Mouse (Mus musculus): Measurements from ENCODE around the gene Hipk2. TPM values are rescaled to one million over a fixed set of nuclear protein-coding genes. Genes with fewer than 3 reads are reported as not detected.

Hipk2 gene
- polyA plus RNA-seq, 1 experiment: 34.3 TPM

DNA sequence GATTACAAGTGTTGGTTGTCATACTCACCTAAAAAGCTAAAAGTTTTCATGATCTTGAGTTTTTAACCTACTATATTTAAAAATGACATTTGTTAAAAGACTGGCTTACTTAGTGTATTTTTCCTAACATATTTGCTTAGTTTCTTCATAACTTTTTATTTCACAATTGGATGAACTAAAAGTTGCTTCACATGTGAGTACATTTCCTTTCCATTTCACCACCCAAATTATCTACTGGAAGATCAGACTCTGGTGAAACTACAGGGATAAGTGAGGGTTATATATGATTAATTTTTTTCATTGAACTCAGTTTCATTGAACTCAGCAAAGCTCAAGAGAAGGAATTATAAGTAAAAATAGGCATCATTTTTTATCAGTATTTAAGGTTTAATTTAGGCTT lies 50.1 kb downstream of the Hipk2 start:
- no peaks in the 10 kb centered on the region; the same call in 1 of the 2 replicates for H3K4me1 ChIP-seq (ENCODE audit: control insufficient read depth, insufficient read depth, low read length)
- no peak overlapping the region for H3K27ac ChIP-seq (ENCODE audit: insufficient read depth, low read length)
- no peaks in the 10 kb centered on the region for H3K27me3 ChIP-seq (ENCODE audit: control insufficient read depth, insufficient read depth, low read length)
- H3K4me3 ChIP-seq (replicated peaks; ENCODE audit: insufficient read depth, low read depth, low read length): no peak overlapping the region
- no peak for DNase-seq
- no peak for TF ChIP-seq POLR2A (IDR thresholded peaks at IDR 0.05; ENCODE audit: borderline replicate concordance, insufficient read depth, low read length)
- TF ChIP-seq CTCF (IDR thresholded peaks at IDR 0.05; ENCODE audit: borderline replicate concordance, insufficient read depth, low read depth, low read length): no peak

DNA sequence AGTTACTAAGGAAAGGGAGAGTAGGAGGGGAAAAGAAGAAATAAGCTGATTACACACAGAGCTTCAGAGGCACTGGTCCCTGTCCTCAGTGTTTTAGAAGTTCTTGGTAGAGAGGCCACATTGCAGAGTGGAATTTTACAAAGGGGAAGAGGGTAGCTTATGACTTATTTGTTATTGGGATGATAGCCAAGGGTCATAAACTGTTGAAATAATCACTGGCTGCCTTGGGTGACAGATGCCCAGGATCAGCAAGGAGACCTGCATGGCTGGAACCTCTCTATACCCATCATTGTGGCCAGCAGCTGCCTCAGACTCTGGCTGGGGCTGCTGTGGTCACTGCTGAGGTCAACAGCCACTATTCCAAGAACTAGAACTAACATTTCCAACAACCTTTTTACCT lies 52.1 kb downstream of the Hipk2 start:
- TF ChIP-seq CTCF (IDR thresholded peaks at IDR 0.05; ENCODE audit: borderline replicate concordance, insufficient read depth, low read depth, low read length): no peak
- no peak for TF ChIP-seq POLR2A (IDR thresholded peaks at IDR 0.05; ENCODE audit: borderline replicate concordance, insufficient read depth, low read length)
- Histone ChIP-seq H3K4me3 (replicated peaks; ENCODE audit: insufficient read depth, low read depth, low read length) (no peak overlapping the region), H3K27me3 (ENCODE audit: control insufficient read depth, insufficient read depth, low read length) (no peaks in the 10 kb centered on the region), H3K27ac (ENCODE audit: insufficient read depth, low read length) (no peak overlapping the region), H3K4me1 (ENCODE audit: control insufficient read depth, insufficient read depth, low read length) (no peaks in the 10 kb centered on the region; the same call in 1 of the 2 replicates)
- no peak for DNase-seq

DNA sequence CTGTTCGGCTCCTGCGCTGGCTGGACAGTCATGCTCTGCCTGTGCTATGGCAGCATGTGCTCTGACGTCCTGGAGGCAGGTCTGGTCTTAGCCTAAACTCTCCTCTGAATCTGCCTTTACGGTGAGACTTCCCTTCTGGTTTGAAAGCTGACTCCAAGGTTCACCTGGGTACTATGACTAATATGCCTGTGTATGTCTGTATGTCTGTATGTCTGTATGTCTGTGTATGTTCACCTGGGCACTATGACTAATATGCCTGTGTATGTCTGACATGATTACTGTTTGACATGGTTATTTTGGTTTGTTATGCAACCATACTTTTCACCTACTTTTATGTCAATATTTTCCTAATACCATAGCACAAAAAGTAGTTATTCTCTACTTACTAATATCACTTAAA lies 52.8 kb downstream of the Hipk2 start:
- no peaks in the 10 kb centered on the region; the same call in 1 of the 2 replicates for H3K4me1 ChIP-seq (ENCODE audit: control insufficient read depth, insufficient read depth, low read length)
- no peak overlapping the region for H3K27ac ChIP-seq (ENCODE audit: insufficient read depth, low read length)
- WGBS: 95% methylated on average over 4 of the region's 4 CpGs
- H3K27me3 ChIP-seq (ENCODE audit: control insufficient read depth, insufficient read depth, low read length): no peaks in the 10 kb centered on the region
- no peak for DNase-seq
- TF ChIP-seq CTCF (IDR thresholded peaks at IDR 0.05; ENCODE audit: borderline replicate concordance, insufficient read depth, low read depth, low read length) (no peak), POLR2A (IDR thresholded peaks at IDR 0.05; ENCODE audit: borderline replicate concordance, insufficient read depth, low read length) (no peak)
- no peak overlapping the region for H3K4me3 ChIP-seq (replicated peaks; ENCODE audit: insufficient read depth, low read depth, low read length)

DNA sequence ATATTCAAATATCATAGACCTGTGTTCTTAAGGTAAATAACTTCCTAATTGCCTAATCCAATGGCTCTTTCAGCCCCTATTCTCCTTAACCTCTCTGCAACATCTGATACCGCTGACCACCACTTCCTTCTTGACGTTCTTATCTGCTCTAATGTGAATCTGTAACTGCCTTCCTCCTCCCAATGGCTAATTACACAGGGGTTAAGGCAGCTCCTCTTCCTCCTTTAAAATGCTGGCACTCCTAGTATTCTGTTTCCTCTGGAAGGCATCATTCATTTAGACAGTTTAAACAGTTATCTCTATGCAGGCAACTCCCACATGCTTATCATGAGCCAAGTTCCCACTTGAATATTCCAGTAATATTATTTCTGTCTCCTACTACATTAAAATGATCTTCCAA lies 54.3 kb downstream of the Hipk2 start:
- Histone ChIP-seq H3K4me1 (ENCODE audit: control insufficient read depth, insufficient read depth, low read length) (no peaks in the 10 kb centered on the region; the same call in 1 of the 2 replicates), H3K4me3 (replicated peaks; ENCODE audit: insufficient read depth, low read depth, low read length) (no peak overlapping the region), H3K27me3 (ENCODE audit: control insufficient read depth, insufficient read depth, low read length) (no peaks in the 10 kb centered on the region), H3K27ac (ENCODE audit: insufficient read depth, low read length) (no peak overlapping the region)
- no peak for DNase-seq
- 93% methylated on average over 2 of the region's 2 CpGs for WGBS
- no peak for TF ChIP-seq CTCF (IDR thresholded peaks at IDR 0.05; ENCODE audit: borderline replicate concordance, insufficient read depth, low read depth, low read length)

DNA sequence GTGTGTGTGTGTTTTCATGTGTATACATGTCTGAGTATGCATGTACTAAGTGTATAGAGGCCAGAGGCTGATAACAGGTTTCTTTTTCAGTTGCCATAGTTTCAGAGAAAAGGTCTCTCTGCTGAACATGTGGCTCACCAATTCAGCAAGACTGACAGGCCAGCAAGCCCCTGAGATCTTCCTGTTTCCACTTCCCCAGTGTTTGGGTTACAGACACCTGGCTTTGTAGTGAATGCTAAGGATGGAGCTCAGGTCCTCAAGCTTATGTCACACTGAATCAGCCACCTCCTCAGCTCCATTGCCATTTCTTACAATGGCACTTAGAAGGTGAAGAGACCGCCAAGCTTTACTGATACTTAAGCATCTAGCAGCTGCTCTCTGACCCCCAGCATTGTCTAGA lies 55.1 kb downstream of the Hipk2 start:
- Histone ChIP-seq H3K27me3 (ENCODE audit: control insufficient read depth, insufficient read depth, low read length) (no peaks in the 10 kb centered on the region), H3K4me3 (replicated peaks; ENCODE audit: insufficient read depth, low read depth, low read length) (no peak overlapping the region), H3K27ac (ENCODE audit: insufficient read depth, low read length) (no peak overlapping the region), H3K4me1 (ENCODE audit: control insufficient read depth, insufficient read depth, low read length) (no peaks in the 10 kb centered on the region; the same call in 1 of the 2 replicates)
- WGBS: 100% methylated on average over 1 of the region's 1 CpGs
- no peak for TF ChIP-seq CTCF (IDR thresholded peaks at IDR 0.05; ENCODE audit: borderline replicate concordance, insufficient read depth, low read depth, low read length)
- TF ChIP-seq POLR2A (IDR thresholded peaks at IDR 0.05; ENCODE audit: borderline replicate concordance, insufficient read depth, low read length): no peak
- DNase-seq: no peak

DNA sequence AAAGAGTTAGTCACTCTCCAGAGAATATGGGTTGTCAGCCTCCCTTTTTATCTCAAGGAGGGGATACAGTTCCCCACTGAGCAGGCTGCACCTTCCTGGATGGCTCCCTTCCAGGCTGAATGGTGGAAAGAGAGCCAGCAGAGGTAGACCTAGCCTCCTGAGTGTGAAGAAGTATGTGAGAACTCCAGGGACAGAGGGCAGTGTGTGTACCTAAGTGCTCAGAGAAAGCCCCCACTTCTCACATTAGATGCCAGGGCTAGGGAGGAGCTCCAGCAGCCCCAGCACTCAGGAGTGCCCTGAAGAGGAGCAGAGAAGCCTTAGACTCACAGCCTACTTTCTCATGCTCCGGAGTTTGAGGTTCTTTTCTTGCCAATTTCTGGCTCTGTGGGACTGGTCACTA lies 59.7 kb downstream of the Hipk2 start:
- DNase-seq: no peak
- no peaks in the 10 kb centered on the region for H3K27me3 ChIP-seq (ENCODE audit: control insufficient read depth, insufficient read depth, low read length)
- 79% methylated on average over 1 of the region's 1 CpGs for WGBS
- H3K4me3 ChIP-seq (replicated peaks; ENCODE audit: insufficient read depth, low read depth, low read length): no peak overlapping the region
- H3K27ac ChIP-seq (ENCODE audit: insufficient read depth, low read length): no peak overlapping the region
- TF ChIP-seq CTCF (IDR thresholded peaks at IDR 0.05; ENCODE audit: borderline replicate concordance, insufficient read depth, low read depth, low read length): no peak
- TF ChIP-seq POLR2A (IDR thresholded peaks at IDR 0.05; ENCODE audit: borderline replicate concordance, insufficient read depth, low read length): no peak
- H3K4me1 ChIP-seq (ENCODE audit: control insufficient read depth, insufficient read depth, low read length): no peaks in the 10 kb centered on the region

DNA sequence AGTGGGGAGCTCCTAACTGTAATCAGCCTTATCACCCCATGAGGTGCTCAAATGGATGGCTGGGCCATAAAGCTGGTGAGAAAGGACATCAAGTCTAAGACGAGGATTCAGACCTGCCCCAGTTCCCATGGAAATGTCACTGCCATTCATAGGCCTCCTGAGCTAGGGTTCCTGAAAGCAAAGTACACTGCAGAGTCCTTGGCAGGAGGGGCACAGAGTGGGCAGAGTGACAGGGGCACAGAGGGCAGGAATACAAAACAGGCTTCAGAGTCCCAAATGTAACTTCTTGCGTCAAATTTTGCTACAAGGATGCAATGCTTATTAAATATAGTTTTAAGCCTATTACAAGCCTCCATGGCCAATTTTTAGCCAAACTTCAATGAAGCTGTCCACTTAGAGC lies 60.4 kb downstream of the Hipk2 start:
- no peak for TF ChIP-seq POLR2A (IDR thresholded peaks at IDR 0.05; ENCODE audit: borderline replicate concordance, insufficient read depth, low read length)
- TF ChIP-seq CTCF (IDR thresholded peaks at IDR 0.05; ENCODE audit: borderline replicate concordance, insufficient read depth, low read depth, low read length): no peak
- DNase-seq: peak in 1 of 2 experiments; percentile 27
- no peak overlapping the region for H3K4me3 ChIP-seq (replicated peaks; ENCODE audit: insufficient read depth, low read depth, low read length)
- WGBS: 55% methylated on average over 2 of the region's 2 CpGs
- H3K4me1 ChIP-seq (ENCODE audit: control insufficient read depth, insufficient read depth, low read length): no peaks in the 10 kb centered on the region
- H3K27ac ChIP-seq (ENCODE audit: insufficient read depth, low read length): no peak overlapping the region
- no peaks in the 10 kb centered on the region for H3K27me3 ChIP-seq (ENCODE audit: control insufficient read depth, insufficient read depth, low read length)

DNA sequence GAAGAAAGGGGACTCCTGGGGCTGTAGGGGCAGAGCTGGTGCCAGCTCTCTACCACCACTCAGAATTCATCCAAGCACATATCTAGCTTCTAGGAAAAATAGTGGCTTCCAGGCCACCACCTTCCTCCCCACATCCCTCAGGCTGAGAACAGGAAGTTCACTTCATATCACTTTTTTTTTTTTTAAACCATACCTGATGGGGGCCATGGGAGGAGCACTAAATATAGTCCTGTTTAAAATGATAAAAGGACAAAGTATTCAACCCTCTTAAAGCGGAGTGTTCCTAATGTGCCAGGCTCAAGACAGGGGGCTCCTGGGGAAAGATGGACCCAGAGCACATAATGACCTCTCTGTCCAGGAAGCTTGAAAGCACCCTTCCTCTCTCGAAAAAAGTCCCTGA lies 61.3 kb downstream of the Hipk2 start:
- no peak for DNase-seq
- TF ChIP-seq CTCF (IDR thresholded peaks at IDR 0.05; ENCODE audit: borderline replicate concordance, insufficient read depth, low read depth, low read length): no peak
- no peak for TF ChIP-seq POLR2A (IDR thresholded peaks at IDR 0.05; ENCODE audit: borderline replicate concordance, insufficient read depth, low read length)
- Histone ChIP-seq H3K27me3 (ENCODE audit: control insufficient read depth, insufficient read depth, low read length) (no peaks in the 10 kb centered on the region), H3K4me3 (replicated peaks; ENCODE audit: insufficient read depth, low read depth, low read length) (no peak overlapping the region), H3K27ac (ENCODE audit: insufficient read depth, low read length) (no peak overlapping the region), H3K4me1 (ENCODE audit: control insufficient read depth, insufficient read depth, low read length) (no peaks in the 10 kb centered on the region)
- WGBS: 91% methylated on average over 2 of the region's 2 CpGs

Measured in cerebellum, adult 2 months (tissue).